Mouse (Mus musculus): ENCODE data around the gene Atxn7l2.

GRCm38 (mm10) chr3:108241243-108241839, 30.6 kb upstream of the Atxn7l2 start:
- TF ChIP-seq CTCF (IDR thresholded peaks at IDR 0.05) = no peak
- TF ChIP-seq POLR2A (IDR thresholded peaks at IDR 0.05; ENCODE audit: insufficient read depth, low read depth, low read length) = no peak

Data from heart, adult 2 months (tissue).